Mouse (Mus musculus) G1E (cell line): ENCODE measurements at regions not wholly inside any gene's neighbourhood (a gene's known extent, or its start where the extent isn't known, plus 50 kb on each side); places are given as distances from the start of the nearest gene placed in this dataset.

Experiments
- ATAC-seq: 2 replicates; pipeline ENCODE4 v1.8.0; 2016; ENCODE audit warnings: mild to moderate bottlenecking; ENCODE audit not compliant: insufficient number of reproducible peaks, poor library complexity, low FRiP score, severe bottlenecking; ENCODE audit errors: extremely low read depth
- DNase-seq: peaks from one replicate; pipeline ENCODE4 v3.0.0; 2012; ENCODE audit warnings: low spot score
- H3K27me3 ChIP-seq: 2 replicates; pipeline ENCODE4 v1.6.1; 2012; ENCODE audit warnings: mild to moderate bottlenecking, low read length, inconsistent platforms; ENCODE audit not compliant: insufficient read depth
- H3K36me3 ChIP-seq: replicated peaks from 2 replicates; pipeline ENCODE3; 2012; ENCODE audit warnings: mild to moderate bottlenecking, inconsistent platforms
- H3K4me1 ChIP-seq: 2 replicates; pipeline ENCODE4 v1.6.1; 2012; ENCODE audit warnings: low read depth, low read length, inconsistent platforms, mixed read lengths; ENCODE audit not compliant: insufficient read depth
- H3K4me3 ChIP-seq: 2 replicates; pipeline ENCODE4 v1.5.1; 2012; ENCODE audit warnings: low read depth, mild to moderate bottlenecking, inconsistent platforms, low read length, moderate library complexity, mixed read lengths
- H3K9me3 ChIP-seq: replicated peaks from 2 replicates; pipeline ENCODE4 v1.6.1; 2012; ENCODE audit warnings: inconsistent platforms
- CTCF ChIP-seq: IDR thresholded peaks from 2 replicates; pipeline ENCODE4 v1.5.1; 2012; ENCODE audit warnings: low read depth, low read length, inconsistent platforms, mixed read lengths
- GATA1 ChIP-seq: IDR thresholded peaks from 2 replicates; pipeline ENCODE4 v1.6.1; 2012; ENCODE audit warnings: borderline replicate concordance, low read length, inconsistent platforms, mixed read lengths
- GATA2 ChIP-seq: IDR thresholded peaks from 2 replicates; pipeline ENCODE4 v1.6.1; 2012; ENCODE audit warnings: low read depth, low read length, inconsistent platforms, borderline replicate concordance
- POLR2AphosphoS5 ChIP-seq: IDR thresholded peaks from 2 replicates; pipeline ENCODE4 v1.6.1; 2012; ENCODE audit warnings: low read depth, low read length, inconsistent platforms; ENCODE audit not compliant: insufficient replicate concordance
- TAL1 ChIP-seq: conservative IDR thresholded peaks from 2 replicates; pipeline ENCODE4 v1.6.1; 2012; ENCODE audit warnings: low read depth, low read length, inconsistent platforms, mixed read lengths

DNA sequence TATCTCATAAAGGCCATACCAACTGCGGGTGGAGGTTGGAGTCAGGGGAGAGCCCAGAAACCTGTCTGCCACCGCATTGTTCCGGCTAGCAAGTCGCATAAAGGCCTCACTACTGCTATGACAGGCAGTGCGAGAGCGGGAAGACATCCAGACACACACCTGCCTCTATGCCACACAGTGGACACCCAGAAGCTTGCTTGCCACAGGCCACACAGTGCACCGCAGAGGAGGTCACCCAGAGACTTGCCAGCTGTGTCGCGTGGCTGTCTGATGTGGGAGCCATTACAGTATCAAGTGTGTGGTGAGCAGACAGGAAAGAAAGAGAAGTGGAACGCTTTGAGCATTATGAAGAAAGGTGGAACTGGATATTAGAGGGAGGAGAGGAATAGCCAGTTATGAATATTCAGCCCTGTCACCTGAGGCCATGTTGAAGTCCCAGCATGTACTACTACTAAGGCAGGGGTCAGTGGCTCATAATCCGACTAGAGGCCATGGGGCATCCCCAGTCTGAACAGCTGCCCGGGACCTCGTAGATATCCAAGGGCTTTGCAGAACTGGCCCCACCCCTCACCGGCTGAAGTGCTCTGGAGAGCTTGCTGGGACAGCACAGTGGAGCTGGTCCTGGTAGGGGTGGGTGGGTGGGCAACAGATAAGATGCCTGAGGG lies 87.6 kb upstream of the Gnai1 start:
- DNase-seq (no peak), ATAC-seq (no peak)
- H3K9me3 ChIP-seq: no peaks in the 10 kb centered on the region
- no peaks in the 10 kb centered on the region for H3K4me1 ChIP-seq
- H3K27me3 ChIP-seq: no peaks in the 10 kb centered on the region
- H3K36me3 ChIP-seq: no peaks in the 10 kb centered on the region
- no peak for TF ChIP-seq POLR2AphosphoS5
- no peak for TF ChIP-seq GATA1
- no peak for TF ChIP-seq TAL1
- TF ChIP-seq GATA2: no peak
- TF ChIP-seq CTCF: no peak
- H3K4me3 ChIP-seq: no peak overlapping the region

DNA sequence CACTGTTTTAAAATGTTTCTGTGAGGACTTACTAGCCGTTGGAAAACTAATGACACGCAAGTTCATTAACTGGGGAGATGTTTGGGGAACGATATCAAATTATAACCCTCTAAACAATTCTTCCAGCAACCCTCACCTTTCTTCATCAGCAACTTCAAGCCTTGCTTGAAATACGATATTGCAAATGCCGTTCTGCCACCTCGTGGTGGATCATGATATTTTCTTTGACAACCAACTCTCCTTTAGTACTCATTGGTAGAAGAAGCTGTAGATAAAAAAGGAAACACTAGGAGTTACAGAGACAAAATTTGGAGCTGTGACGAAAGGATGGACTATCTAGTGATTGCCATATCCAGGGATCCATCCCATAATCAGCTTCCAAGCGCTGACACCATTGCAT lies 85.8 kb upstream of the Gnai1 start:
- Histone ChIP-seq H3K36me3 (no peaks in the 10 kb centered on the region), H3K4me1 (no peaks in the 10 kb centered on the region), H3K9me3 (no peaks in the 10 kb centered on the region), H3K27me3 (no peaks in the 10 kb centered on the region), H3K4me3 (no peak overlapping the region)
- no peak for DNase-seq
- ATAC-seq: no peak; the same call in 1 of the 2 replicates
- no peak for TF ChIP-seq TAL1
- 0 out of 2 replicates have a peak, but pooled peaks have one; percentile 27 for TF ChIP-seq CTCF
- TF ChIP-seq GATA1: no peak
- TF ChIP-seq POLR2AphosphoS5: no peak
- no peak for TF ChIP-seq GATA2

DNA sequence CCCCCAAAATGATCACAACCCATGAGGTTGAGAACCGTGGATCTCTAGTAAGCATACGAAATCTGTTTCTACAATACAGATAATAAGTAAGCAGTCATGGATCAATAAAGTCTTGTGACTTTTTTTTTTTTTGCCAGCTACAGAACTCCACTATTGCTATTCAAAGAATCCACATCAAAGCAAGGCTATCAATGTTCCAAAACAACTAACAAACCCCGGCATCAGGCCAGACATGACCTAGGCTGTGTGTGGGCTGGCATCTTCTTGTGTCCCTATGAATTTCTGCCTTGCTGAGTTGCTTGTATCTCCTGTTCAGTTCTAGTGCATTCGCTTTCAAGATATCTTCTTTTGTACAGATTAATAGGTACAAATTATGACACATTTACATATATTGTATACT lies 79.8 kb upstream of the Gnai1 start:
- no peak for TF ChIP-seq GATA2
- no peak for TF ChIP-seq TAL1
- TF ChIP-seq POLR2AphosphoS5: no peak
- H3K4me3 ChIP-seq: no peak overlapping the region

DNA sequence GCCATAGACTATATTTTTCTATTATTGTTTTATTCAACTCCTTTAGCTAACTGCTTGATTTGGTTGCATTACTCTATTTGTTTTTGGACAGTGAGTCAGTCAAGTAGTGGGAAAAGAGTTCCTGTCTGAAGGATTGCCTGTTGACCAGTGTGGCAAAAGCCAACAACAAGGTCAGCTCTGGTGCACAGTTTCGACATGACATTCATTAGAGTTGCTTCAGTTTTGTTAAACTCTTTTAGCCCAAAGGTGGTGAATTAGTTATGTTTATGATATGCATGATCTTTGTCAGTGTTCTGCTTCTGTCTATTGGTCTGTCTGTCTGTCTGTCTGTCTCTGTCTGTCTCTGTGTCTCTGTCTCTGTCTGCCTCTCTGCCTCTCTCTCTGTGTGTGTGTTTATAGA lies 79.1 kb upstream of the Gnai1 start:
- H3K27me3 ChIP-seq: no peaks in the 10 kb centered on the region
- TF ChIP-seq GATA2 (no peak), POLR2AphosphoS5 (no peak), GATA1 (no peak), CTCF (no peak), TAL1 (no peak)

More for the DNA sequence above, 79.8 kb upstream of the Gnai1 start:
- Histone ChIP-seq H3K4me1 (no peaks in the 10 kb centered on the region), H3K36me3 (no peaks in the 10 kb centered on the region), H3K27me3 (no peaks in the 10 kb centered on the region), H3K9me3 (no peaks in the 10 kb centered on the region)
- ATAC-seq: no peak
- no peak for DNase-seq

DNA sequence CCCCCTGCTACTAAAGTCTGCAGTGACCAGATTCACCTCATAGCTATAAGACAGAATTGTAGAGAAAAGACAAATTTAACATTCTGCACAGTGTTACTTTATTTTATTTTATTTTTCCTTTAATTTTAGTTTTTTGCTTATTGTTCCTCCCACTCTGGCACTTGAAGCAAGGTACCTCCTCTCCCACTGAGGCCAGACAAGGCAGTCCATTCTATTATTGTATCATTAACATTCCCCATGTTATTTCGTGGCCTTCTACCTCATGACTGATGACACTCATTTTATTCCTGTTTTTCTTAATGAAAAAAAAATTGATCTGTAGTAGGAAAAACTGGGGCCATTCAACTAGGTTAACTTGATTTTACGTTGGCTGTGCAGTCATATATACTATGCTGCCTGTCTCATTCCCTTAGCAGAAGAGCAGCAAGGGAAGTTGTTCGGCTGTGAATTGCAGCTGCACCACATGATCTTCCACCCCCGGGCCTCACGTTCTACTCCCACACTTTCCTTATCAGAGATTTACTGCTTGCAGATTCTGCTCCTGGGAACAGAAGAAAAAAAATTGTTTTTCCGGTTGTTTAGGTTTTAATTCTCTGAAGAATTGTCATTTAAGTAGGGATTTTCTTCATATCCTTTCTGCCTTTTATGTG lies 76.1 kb upstream of the Gnai1 start:
- no peak for TF ChIP-seq POLR2AphosphoS5
- no peak for TF ChIP-seq TAL1
- no peak for TF ChIP-seq GATA1
- no peak for TF ChIP-seq GATA2
- no peak for TF ChIP-seq CTCF
- Histone ChIP-seq H3K36me3 (no peaks in the 10 kb centered on the region), H3K9me3 (no peaks in the 10 kb centered on the region), H3K4me3 (no peak overlapping the region), H3K4me1 (no peaks in the 10 kb centered on the region), H3K27me3 (no peaks in the 10 kb centered on the region)
- DNase-seq (no peak), ATAC-seq (no peak)

More for the DNA sequence above, 79.1 kb upstream of the Gnai1 start:
- no peak for DNase-seq
- H3K4me1 ChIP-seq: no peaks in the 10 kb centered on the region
- no peaks in the 10 kb centered on the region for H3K36me3 ChIP-seq
- H3K4me3 ChIP-seq: no peak overlapping the region
- no peaks in the 10 kb centered on the region for H3K9me3 ChIP-seq
- ATAC-seq: no peak

DNA sequence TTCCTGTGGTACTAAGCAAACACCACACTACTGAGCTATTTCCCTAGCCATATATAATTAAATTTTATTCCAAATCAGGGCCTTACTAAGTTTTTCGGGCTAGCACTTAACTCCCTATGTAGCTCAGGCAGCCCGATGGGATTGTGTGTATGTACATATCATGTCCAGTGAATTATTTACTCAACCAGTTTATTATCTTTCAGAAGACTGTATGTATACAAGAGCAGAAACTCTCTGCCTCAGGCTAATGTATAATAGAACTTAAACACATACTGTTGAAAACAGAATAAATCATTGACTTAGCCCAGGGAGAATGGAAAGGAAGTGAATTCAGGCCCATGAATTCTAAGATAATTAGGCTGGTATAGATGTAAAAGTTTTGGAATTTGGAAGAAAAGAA lies 74.1 kb upstream of the Gnai1 start:
- Histone ChIP-seq H3K36me3 (no peaks in the 10 kb centered on the region), H3K4me1 (no peaks in the 10 kb centered on the region), H3K4me3 (no peak overlapping the region), H3K27me3 (no peaks in the 10 kb centered on the region), H3K9me3 (no peaks in the 10 kb centered on the region)
- TF ChIP-seq GATA1: no peak
- TF ChIP-seq CTCF: no peak
- no peak for TF ChIP-seq GATA2
- TF ChIP-seq TAL1: no peak
- TF ChIP-seq POLR2AphosphoS5: no peak
- DNase-seq (no peak), ATAC-seq (no peak)
